Mouse (Mus musculus): ENCODE measurements around the gene Serpina12.

Gene Serpina12

GRCm38 (mm10) chr12:104044343-104044742 is at the start of gene Serpina12:
Serpina12 (minus strand) TSS chr12:104044443.
- DNase-seq (ENCODE audit: low spot score): no peak

GRCm38 (mm10) chr12:104091303-104091702 is 47.1 kb upstream of the Serpina12 start:
- no peak for DNase-seq (ENCODE audit: low spot score)

GRCm38 (mm10) chr12:104090119-104090518 is 45.9 kb upstream of the Serpina12 start:
- no peak for DNase-seq (ENCODE audit: low spot score)

GRCm38 (mm10) chr12:104072286-104072685 is 28.0 kb upstream of the Serpina12 start:
- DNase-seq (ENCODE audit: low spot score): no peak

GRCm38 (mm10) chr12:104071708-104072107 is 27.5 kb upstream of the Serpina12 start:
- no peak for DNase-seq (ENCODE audit: low spot score)

- DNase-seq (ENCODE audit: low spot score): peak; percentile 9
Measured at GRCm38 (mm10) chr12:104069620-104070019, 25.4 kb upstream of the Serpina12 start.

GRCm38 (mm10) chr12:104067549-104067948 is 23.3 kb upstream of the Serpina12 start:
- no peak for DNase-seq (ENCODE audit: low spot score)

GRCm38 (mm10) chr12:104066241-104066640 is 22.0 kb upstream of the Serpina12 start:
- no peak for DNase-seq (ENCODE audit: low spot score)

GRCm38 (mm10) chr12:104064996-104065395 is 20.8 kb upstream of the Serpina12 start:
- no peak for DNase-seq (ENCODE audit: low spot score)

GRCm38 (mm10) chr12:104064532-104064931 is 20.3 kb upstream of the Serpina12 start:
- DNase-seq (ENCODE audit: low spot score): no peak

GRCm38 (mm10) chr12:104061862-104062261 is 17.6 kb upstream of the Serpina12 start:
- DNase-seq (ENCODE audit: low spot score): no peak

- DNase-seq (ENCODE audit: low spot score): no peak
Measured at GRCm38 (mm10) chr12:104060126-104060525, 15.9 kb upstream of the Serpina12 start.

- DNase-seq (ENCODE audit: low spot score): no peak
Measured at GRCm38 (mm10) chr12:104057531-104057930, 13.3 kb upstream of the Serpina12 start.

GRCm38 (mm10) chr12:104057050-104057449 is 12.8 kb upstream of the Serpina12 start:
- no peak for DNase-seq (ENCODE audit: low spot score)

GRCm38 (mm10) chr12:104055755-104056154 is 11.5 kb upstream of the Serpina12 start:
- DNase-seq (ENCODE audit: low spot score): no peak

- no peak for DNase-seq (ENCODE audit: low spot score)
Measured at GRCm38 (mm10) chr12:104053995-104054394, 9.8 kb upstream of the Serpina12 start.

GRCm38 (mm10) chr12:104045713-104046112 is 1.5 kb upstream of the Serpina12 start:
- no peak for DNase-seq (ENCODE audit: low spot score)

- no peak for DNase-seq (ENCODE audit: low spot score)
Measured at GRCm38 (mm10) chr12:104042753-104043152, 1.5 kb downstream of the Serpina12 start.

- DNase-seq (ENCODE audit: low spot score): no peak
Measured at GRCm38 (mm10) chr12:104041401-104041800, 2.8 kb downstream of the Serpina12 start.

- no peak for DNase-seq (ENCODE audit: low spot score)
Measured at GRCm38 (mm10) chr12:104038181-104038580, 6.1 kb downstream of the Serpina12 start.

GRCm38 (mm10) chr12:104033752-104034151 is 10.5 kb downstream of the Serpina12 start:
- no peak for DNase-seq (ENCODE audit: low spot score)

- DNase-seq (ENCODE audit: low spot score): no peak
Measured at GRCm38 (mm10) chr12:104029986-104030385, 14.3 kb downstream of the Serpina12 start.

- no peak for DNase-seq (ENCODE audit: low spot score)
Measured at GRCm38 (mm10) chr12:104015280-104015679, 29.0 kb downstream of the Serpina12 start.

GRCm38 (mm10) chr12:104013620-104014019 is 30.6 kb downstream of the Serpina12 start, which contains the start of gene Serpina9:
Serpina9 (minus strand) TSS chr12:104013755.
- DNase-seq (ENCODE audit: low spot score): no peak

GRCm38 (mm10) chr12:104004689-104005088 is 39.6 kb downstream of the Serpina12 start:
- no peak for DNase-seq (ENCODE audit: low spot score)

Data from MN1 (cell line).